Mouse (Mus musculus) central nervous system, embryonic 11.5 days (tissue): ENCODE data around the gene Sbsn. TPM values are rescaled to one million over a fixed set of nuclear protein-coding genes. Genes with fewer than 3 reads are reported as not detected.

Experiments
- polyA plus RNA-seq: library from polyadenylated mRNA; depleted of rRNA; stranded (reverse); fragments of >200 nt; gene quantifications from 2 replicates; pipeline ENCODE4 v1.2.3, GENCODE M21; 2012; rRNA removed

Sbsn gene
- polyA plus RNA-seq = 5.4 and 6.3 TPM in 2 replicates

DNA sequence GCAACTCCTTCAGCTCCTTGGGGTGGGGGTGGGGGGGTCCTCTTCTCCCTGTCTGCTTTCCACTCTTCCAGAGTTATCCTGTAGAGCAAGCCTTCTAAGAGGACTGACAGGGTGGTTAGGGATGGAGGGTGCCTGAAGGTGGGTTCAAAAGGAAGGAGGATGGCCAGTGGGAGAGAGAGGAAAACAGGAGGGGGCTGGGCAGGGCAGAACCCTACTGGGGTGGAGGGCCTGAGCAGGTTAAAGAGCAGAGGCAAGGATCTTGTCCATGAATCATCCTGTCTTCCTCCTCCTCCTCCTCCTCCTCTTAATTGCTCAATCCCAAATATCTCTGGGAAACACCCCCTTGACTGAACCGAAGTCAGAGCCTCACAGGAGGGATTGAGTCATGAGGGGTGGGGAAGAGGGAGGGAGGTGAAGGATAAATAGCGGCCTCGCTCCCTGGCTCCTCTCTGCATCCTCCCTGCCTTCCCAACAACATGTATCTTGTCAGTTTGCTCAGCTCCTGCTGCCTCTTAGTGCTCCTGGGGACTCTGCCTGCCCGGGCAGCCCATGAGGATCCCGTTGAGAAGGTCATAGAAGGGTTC is at the start of gene Sbsn:
Gene Sbsn (plus strand): TSS at position 386 of the 584 bp plus-strand sequence.

DNA sequence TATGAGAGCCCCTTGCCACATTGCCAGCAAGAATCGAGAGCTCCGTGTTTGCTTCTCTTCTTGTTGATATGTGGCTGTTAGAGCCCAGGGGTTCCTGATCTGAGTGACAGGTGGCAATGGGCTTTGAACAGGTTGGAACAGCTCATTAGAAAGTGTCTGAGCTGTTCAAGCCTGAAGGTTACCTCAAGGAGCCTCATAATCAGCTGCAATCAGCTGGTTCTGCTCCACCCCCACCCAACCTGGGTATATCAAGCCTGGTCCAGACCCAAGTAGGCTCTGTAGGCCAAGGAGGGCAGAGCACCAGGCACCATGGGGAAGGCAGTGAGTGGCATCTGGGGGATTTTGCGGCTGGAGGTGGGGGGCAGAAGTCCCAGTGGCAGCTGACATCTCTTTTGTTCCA is 39.3 kb upstream of the Sbsn start, which contains the start of gene Atp4a:
Gene Atp4a (plus strand): TSS at position 268 of the 400 bp plus-strand sequence.

DNA sequence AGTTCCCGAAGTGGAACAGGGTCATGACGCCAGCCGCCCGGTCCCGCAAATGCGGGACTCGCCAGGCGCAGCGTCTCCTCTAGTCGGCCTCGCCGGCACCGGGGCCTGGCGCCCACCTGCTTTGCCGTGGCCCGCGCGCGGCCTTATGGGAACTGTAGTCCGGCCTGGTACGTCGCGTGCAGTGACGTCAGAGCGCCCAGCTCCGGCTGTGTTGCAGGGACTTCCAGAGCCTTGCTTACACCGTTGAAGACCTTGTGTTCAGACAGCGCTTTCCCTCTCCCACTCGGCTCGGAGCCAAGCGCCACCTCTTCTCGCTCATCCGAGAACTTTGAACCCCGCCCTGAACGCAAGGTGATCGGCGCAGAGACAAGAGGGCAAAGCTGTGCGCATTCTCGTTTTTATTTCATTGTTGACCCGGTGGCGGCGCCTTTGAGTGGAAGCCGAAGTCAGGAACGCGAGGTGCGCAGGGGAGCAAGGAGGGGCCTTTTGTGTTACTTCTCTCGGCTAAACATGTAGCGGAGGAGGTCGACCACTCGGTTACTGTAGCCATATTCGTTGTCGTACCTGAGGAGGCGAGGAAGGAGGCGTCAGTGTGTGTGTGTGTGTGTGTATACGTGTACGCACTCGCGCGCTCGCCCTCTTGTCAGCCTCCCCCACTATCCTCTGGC is 21.7 kb upstream of the Sbsn start, which contains the start of gene Tmem147:
Gene Tmem147 (minus strand): TSS at position 145 of the 668 bp plus-strand sequence.

DNA sequence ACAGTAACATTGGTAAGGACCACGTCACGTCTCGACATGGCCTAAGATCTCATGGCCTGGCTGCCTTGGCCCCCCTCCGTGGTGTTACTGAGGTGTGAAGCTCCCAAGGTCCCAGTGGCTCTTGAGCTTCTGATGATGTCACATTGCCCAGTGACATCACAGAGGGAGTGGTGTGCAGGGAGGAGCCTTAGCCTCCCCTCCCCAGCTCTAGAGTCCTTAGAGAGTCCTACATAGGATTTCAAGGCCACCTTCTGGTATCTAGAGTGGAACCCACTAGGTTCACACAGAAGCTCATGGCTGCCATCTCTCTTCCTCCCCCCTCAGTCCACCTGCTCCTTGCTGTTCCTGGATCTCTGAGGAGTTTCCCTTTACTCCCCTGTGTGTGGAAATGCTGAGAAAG is 7.7 kb upstream of the Sbsn start, which contains the start of gene Gapdhs:
Gene Gapdhs (minus strand): TSS at position 65 of the 400 bp plus-strand sequence.

DNA sequence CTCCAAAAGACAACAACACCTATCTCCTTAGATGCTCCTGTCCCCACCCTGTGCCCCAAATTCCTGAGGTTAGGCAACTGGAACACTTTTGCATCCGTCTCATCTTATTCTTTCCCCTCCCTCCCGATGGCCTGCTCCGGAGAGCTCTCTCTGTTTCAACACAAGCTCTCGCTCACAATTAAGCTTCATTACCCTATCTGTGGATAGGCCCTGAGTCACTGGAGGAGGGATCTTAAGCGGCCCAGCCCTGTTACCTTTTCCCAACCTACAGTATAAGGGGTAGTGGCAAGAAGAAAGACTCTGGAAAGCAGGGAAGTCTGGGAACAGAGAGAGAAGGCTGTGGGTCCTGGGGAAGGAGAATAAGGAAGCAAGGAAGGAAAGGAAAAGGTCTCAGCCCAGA is 12.2 kb downstream of the Sbsn start, which contains the start of gene Dmkn:
Gene Dmkn (plus strand): TSS at position 301 of the 400 bp plus-strand sequence.

DNA sequence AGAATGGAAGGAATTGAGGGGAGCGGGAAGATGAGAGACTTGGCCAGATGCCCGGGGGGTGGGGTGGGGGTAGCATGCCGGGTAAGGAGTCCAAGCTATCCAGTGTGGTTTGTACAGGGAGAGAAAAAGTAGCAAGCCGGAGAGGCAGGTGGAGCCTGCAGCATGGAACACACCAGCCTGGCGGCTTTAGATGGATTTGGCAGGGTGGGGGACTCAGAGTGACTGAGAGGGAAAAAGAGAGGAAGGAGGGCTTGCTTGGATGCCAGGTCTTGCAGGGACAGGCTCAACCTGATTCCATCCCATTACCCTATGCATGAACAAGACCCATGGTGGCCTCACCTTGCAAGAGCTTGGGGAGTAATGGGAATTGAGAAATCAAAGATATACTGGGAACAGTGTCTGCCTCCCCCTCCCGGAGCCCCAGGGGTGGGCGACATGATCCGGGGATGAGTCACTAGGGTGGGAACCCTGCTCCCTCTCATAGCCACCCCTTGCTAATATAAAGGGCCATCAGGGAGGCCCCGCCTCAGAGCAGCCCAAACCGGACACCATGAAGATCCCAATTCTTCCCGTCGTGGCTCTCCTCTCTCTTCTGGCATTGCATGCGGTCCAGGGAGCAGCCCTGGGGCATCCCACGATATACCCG is 36.2 kb downstream of the Sbsn start, which contains the start of gene Krtdap:
Gene Krtdap (plus strand): TSS at position 520 of the 646 bp plus-strand sequence.

Other genes with a start within 250 kb of the Sbsn start
- gene Arhgap33, start 216.4 kb upstream of the Sbsn start, polyA plus RNA-seq = 102 and 119 TPM in 2 replicates
- 6.4 and 6.8 TPM in 2 replicates for gene Hspb6, start 199.3 kb upstream of the Sbsn start, polyA plus RNA-seq
- gene Proser3, start 199.2 kb upstream of the Sbsn start, polyA plus RNA-seq = 22.3 and 28.9 TPM in 2 replicates
- gene Lin37, start 191.6 kb upstream of the Sbsn start, polyA plus RNA-seq = 35.8 and 38.5 TPM in 2 replicates
- gene U2af1l4, start 188.2 kb upstream of the Sbsn start, polyA plus RNA-seq = 57.5 and 77.8 TPM in 2 replicates
- 5.6 and 6.0 TPM in 2 replicates for gene Gm49396, start 188.1 kb upstream of the Sbsn start, polyA plus RNA-seq
- 98.4 and 114 TPM in 2 replicates for gene Psenen, start 187.8 kb upstream of the Sbsn start, polyA plus RNA-seq
- gene Igflr1, start 186.0 kb upstream of the Sbsn start, polyA plus RNA-seq = 5.5 and 9.1 TPM in 2 replicates
- 55.4 and 66.3 TPM in 2 replicates for gene Kmt2b, start 162.7 kb upstream of the Sbsn start, polyA plus RNA-seq
- 0.20 and 0.45 TPM in 2 replicates for gene Zbtb32, start 152.6 kb upstream of the Sbsn start, polyA plus RNA-seq
- gene Upk1a, start 138.6 kb upstream of the Sbsn start, polyA plus RNA-seq = 1.9 and 4.0 TPM in 2 replicates
- 789 and 842 TPM in 2 replicates for gene Cox6b1, start 125.3 kb upstream of the Sbsn start, polyA plus RNA-seq
- 0.07 and 0.18 TPM in 2 replicates for gene Etv2, start 115.6 kb upstream of the Sbsn start, polyA plus RNA-seq
- 68.3 and 129 TPM in 2 replicates for gene Rbm42, start 101.2 kb upstream of the Sbsn start, polyA plus RNA-seq
- 50.6 and 72.4 TPM in 2 replicates for gene Haus5, start 86.5 kb upstream of the Sbsn start, polyA plus RNA-seq
- not detected in 2 replicates for gene Pmis2, start 79.9 kb upstream of the Sbsn start, polyA plus RNA-seq
- not detected in 2 replicates for gene 2200002J24Rik, start 52.5 kb upstream of the Sbsn start, polyA plus RNA-seq
- gene Atp4a, start 39.3 kb upstream of the Sbsn start, polyA plus RNA-seq = 0.70 and 1.3 TPM in 2 replicates
- 66.3 and 120 TPM in 2 replicates for gene Tmem147, start 21.9 kb upstream of the Sbsn start, polyA plus RNA-seq
- gene Gapdhs, start 7.8 kb upstream of the Sbsn start, polyA plus RNA-seq = 0.16 TPM in 1 of 2 replicates, not detected in the other
- gene Dmkn, start 12.3 kb downstream of the Sbsn start, polyA plus RNA-seq = 0.06 and 0.15 TPM in 2 replicates
- gene Krtdap, start 36.4 kb downstream of the Sbsn start, polyA plus RNA-seq = not detected in 2 replicates
- gene Ffar2, start 72.3 kb downstream of the Sbsn start, polyA plus RNA-seq = 0.05 and 0.21 TPM in 2 replicates
- 0.05 TPM in 1 of 2 replicates, not detected in the other for gene Ffar3, start 104.7 kb downstream of the Sbsn start, polyA plus RNA-seq
- 0.02 TPM in 1 of 2 replicates, not detected in the other for gene Ffar1, start 110.1 kb downstream of the Sbsn start, polyA plus RNA-seq
- 0.01 and 0.05 TPM in 2 replicates for gene Cd22, start 128.9 kb downstream of the Sbsn start, polyA plus RNA-seq
- 0.26 and 0.46 TPM in 2 replicates for gene Mag, start 163.4 kb downstream of the Sbsn start, polyA plus RNA-seq
- not detected in 2 replicates for gene Hamp2, start 173.2 kb downstream of the Sbsn start, polyA plus RNA-seq
- gene Hamp, start 192.6 kb downstream of the Sbsn start, polyA plus RNA-seq = not detected in 2 replicates
- gene Usf2, start 205.3 kb downstream of the Sbsn start, polyA plus RNA-seq = 97.2 and 156 TPM in 2 replicates
- gene Lsr, start 222.0 kb downstream of the Sbsn start, polyA plus RNA-seq = 15.1 and 19.4 TPM in 2 replicates
- 0.60 and 0.68 TPM in 2 replicates for gene Fam187b, start 222.3 kb downstream of the Sbsn start, polyA plus RNA-seq